Mouse (Mus musculus): Measurements from ENCODE around the gene Pde4dip.

DNA sequence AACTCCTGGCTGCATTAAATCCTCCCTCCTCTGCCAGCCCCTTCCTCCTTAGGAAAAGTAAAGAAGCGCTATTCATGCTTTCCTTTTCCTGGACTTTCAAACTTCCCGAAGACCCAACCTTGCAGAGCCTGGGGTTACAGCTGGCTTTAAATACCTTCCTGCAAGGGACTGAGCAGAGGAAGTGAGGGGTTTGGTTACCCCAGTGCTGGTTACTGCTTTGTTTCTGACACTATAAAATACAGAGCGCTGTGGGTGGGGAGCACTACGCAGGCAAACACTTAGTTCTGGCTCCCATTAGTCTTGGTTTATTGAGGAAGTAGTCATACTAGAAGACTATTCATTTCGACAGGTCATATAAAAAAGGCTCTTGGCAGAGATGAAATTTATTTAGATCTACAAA is 128.7 kb downstream of the Pde4dip start:
- TF ChIP-seq CTCF (IDR thresholded peaks at IDR 0.05) (no peak), POLR2A (IDR thresholded peaks at IDR 0.05; ENCODE audit: insufficient read depth, low read depth, low read length) (no peak), EP300 (IDR thresholded peaks at IDR 0.05; ENCODE audit: insufficient read depth, low read depth, low read length) (no peak)
